Mouse (Mus musculus) central nervous system, embryonic 18 days (tissue): ENCODE results near the gene 4930535I16Rik. TPM values are rescaled to one million over a fixed set of nuclear protein-coding genes. Genes with fewer than 3 reads are reported as not detected.

Experiments
- polyA plus RNA-seq: library from polyadenylated mRNA; depleted of rRNA; stranded (reverse); fragments of >200 nt; gene quantifications from 2 replicates; pipeline ENCODE4 v1.2.3, GENCODE M21; 2012; rRNA removed

The 4930535I16Rik gene
- polyA plus RNA-seq: not detected in 2 replicates

DNA sequence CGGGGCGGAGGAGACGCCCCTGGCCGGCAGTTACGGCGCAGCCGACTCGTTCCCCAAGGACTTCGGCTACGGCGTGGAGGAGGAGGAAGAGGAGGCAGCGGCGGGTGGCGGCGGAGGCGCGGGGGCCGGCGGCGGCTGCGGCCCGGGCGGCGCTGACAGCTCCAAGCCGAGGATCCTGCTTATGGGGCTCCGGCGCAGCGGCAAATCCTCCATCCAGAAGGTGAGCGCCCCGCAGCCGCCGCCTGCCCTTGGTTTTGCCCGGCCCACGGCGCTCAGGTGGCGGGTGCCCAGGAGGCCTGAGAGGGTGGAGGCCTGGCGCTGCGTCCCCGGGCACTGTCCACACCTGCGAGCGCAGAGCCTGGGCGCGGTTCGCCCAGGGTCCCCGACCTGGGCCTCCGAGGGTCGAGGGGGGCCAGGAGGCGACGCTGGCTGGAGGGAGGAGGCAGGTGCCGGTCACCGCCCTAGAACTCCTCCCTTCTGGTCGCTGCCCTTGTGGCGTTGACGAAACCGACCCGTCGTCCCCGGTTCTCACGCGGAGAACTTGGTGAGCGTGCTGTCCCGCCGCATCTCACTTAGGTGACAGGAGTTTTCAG is at the start of gene 4930535I16Rik:
TSS of gene 4930535I16Rik (minus strand) at position 475 of the 593 bp plus-strand sequence.

GRCm38 (mm10) chr4:123916748-123917547 is 874 bp downstream of the 4930535I16Rik start, which contains the start of gene Rragc:
Rragc (plus strand) TSS chr4:123917446.

GRCm38 (mm10) chr4:123904333-123905125 is 13.3 kb downstream of the 4930535I16Rik start, which contains the start of gene Mycbp:
Mycbp (plus strand) TSS chr4:123904832.

Other genes with a start within 250 kb of the 4930535I16Rik start
- 169 and 172 TPM in 2 replicates for gene Macf1, start 233.7 kb downstream of the 4930535I16Rik start, polyA plus RNA-seq
- gene Ndufs5, start 199.8 kb downstream of the 4930535I16Rik start, polyA plus RNA-seq: 376 and 443 TPM in 2 replicates
- 55.0 and 61.2 TPM in 2 replicates for gene Akirin1, start 167.7 kb downstream of the 4930535I16Rik start, polyA plus RNA-seq
- 1.6 and 2.2 TPM in 2 replicates for gene Rhbdl2, start 130.1 kb downstream of the 4930535I16Rik start, polyA plus RNA-seq
- gene 4933427I04Rik, start 58.3 kb downstream of the 4930535I16Rik start, polyA plus RNA-seq: not detected in 2 replicates
- gene Mycbp, start 13.2 kb downstream of the 4930535I16Rik start, polyA plus RNA-seq: 18.6 and 22.2 TPM in 2 replicates
- gene Rragc, start 576 bp downstream of the 4930535I16Rik start, polyA plus RNA-seq: 60.1 and 62.3 TPM in 2 replicates